Mouse (Mus musculus): ENCODE data around the gene Ephb3.

Ephb3 gene

DNA sequence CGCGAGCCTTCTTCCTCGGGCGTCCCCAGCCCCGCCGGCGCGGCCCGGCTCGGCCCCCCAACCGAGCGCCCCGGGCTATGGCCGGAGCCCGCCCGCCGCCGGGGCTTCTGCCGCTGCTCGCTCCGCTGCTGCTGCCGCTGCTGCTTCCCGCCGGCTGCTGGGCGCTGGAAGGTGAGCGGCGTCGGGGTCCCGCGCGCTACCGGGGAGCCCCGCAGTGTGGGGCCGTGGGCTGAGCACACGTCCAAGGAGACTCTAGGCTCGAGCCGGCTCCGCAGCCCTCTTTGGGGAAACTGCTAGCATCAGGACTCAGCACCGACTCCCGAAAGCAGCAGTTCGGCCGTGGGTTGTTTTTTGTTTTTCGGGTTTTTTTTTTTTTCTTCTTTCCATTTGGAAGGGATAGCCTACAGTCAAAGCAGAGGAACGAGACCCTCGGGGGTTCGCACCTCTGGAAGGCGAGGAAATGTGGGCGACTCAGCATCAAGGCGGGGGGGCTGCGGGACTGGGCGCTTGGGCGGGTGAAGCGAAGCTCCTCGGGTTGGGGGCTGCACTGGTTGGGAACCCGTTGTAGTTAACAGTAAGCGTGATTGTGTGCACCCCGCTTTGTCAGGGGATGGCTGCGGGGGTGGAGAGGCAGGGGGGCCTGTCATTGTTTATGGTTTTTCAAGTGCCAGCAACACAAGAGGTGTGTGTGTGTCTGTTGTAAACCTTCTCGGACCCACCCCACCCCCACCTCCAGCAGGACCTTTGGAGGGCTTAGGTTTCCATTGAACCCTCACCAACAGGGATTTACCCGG, 735 bp downstream of the Ephb3 start:
- no peak for DNase-seq (ENCODE audit: low read depth)

GRCm38 (mm10) chr16:21208001-21208565, 3.5 kb downstream of the Ephb3 start:
- no peak for DNase-seq (ENCODE audit: low read depth)

GRCm38 (mm10) chr16:21209290-21209689, 4.7 kb downstream of the Ephb3 start:
- no peak for DNase-seq (ENCODE audit: low read depth)

- DNase-seq (ENCODE audit: low read depth) = no peak
Observed at GRCm38 (mm10) chr16:21210204-21210603, 5.6 kb downstream of the Ephb3 start.

DNA sequence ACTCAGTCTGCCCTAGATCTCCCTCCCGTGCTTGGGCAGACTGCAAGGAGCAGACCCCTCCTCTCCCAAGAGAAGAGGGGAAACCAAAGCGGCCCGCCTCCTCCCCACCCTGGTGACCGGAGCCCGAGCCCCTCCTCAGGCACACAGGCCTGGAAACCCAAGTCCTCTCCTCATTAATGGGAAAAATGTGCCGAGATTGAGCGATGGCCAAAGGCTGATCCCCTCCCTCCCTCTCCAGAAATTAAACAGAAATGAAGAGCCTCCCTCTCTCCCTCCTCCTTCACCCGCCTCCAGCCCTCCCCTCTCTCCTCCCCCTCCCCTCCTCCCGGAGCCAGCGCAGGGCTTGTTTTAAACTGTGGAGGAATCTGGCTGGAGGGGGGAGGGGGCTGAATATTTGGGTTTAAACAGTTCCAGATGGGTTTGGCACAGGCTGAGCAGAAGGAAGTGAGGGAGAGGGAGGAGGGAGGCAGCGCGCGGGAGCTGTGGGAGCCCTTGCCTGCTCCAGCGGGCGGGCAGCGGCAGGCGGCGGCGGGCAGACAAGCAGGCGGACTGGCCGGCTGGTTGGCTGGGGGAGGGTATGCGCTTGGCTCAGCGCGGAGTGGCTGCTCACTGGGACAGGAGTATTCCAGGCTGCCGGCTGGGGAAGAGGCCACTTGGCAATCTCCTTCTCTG, 6.2 kb downstream of the Ephb3 start:
- DNase-seq (ENCODE audit: low read depth) = no peak

DNA sequence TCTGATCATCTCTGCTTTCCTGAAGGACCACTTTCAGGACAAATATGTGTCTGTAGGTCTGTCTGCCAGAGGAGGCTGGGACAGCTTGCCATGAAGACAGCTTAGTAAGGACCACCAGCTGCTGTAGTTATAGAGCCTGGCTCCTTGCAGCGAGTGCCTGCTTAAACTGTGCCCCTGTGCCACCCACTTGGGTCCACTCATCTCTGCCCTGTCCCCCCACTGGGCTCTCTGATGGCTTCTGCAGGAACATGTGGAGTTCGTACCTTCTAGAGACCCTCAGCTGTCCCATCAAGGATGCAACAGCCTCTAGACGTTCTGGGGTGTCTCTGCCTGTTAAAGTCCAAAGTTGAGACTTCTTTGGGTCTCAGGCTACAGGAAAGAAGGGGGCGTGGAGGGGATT, 6.9 kb downstream of the Ephb3 start:
- DNase-seq (ENCODE audit: low read depth) = no peak

- no peak for DNase-seq (ENCODE audit: low read depth)
Observed at GRCm38 (mm10) chr16:21212369-21212768, 7.8 kb downstream of the Ephb3 start.

GRCm38 (mm10) chr16:21213939-21214338, 9.4 kb downstream of the Ephb3 start:
- no peak for DNase-seq (ENCODE audit: low read depth)

DNA sequence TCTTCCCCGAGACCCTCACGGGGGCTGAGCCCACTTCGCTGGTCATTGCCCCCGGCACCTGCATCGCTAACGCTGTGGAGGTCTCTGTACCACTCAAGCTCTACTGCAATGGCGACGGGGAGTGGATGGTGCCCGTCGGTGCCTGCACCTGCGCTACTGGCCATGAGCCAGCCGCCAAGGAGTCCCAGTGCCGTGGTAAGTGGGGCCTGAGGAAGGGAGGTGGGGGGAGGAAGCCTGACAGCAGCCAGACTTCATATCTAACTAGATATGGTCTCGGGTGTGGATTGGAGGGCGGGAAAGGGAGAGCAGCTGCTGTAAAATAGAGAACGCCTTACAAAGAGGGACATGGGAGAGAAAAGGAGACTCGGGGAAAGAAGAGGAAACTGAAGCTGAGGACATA, 10.2 kb downstream of the Ephb3 start:
- DNase-seq (ENCODE audit: low read depth) = no peak

DNA sequence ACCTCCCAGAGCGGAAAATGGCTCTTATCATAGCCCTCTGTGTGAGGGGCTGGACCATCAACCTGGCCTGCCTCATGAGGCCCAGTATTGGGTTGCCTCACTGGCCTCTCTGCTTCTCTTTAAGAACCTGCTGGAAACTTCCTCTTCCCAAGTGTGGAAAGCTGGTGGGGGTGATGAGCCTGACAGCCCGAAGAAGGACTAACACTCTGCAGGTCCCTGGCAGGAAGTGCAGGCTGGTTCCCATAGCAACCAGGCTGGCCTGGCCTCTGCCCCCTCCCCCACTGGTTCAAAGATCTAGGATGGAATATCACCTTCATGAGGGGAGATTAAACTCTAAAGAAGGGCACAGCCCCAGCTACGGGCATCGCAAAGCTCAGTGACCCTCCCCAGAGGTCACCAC, 11.5 kb downstream of the Ephb3 start:
- no peak for DNase-seq (ENCODE audit: low read depth)

DNA sequence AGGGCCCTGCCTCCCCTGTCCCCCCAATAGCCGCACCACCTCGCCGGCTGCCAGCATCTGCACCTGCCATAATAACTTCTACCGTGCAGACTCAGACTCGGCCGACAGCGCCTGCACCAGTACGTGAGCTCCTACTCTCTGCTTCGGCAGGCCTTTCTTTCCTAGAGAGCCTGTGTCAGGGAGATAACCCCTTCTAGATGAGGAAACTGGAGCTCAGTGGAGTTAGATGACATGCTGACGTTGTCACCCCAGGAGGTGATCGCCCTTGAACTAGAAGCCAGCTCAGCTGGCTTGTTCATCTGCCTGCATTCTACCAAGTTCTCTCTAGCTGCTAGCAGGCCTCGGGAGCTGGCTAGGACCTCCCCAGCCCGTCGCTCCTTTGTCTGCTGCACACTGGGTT, 12.7 kb downstream of the Ephb3 start:
- no peak for DNase-seq (ENCODE audit: low read depth)

DNA sequence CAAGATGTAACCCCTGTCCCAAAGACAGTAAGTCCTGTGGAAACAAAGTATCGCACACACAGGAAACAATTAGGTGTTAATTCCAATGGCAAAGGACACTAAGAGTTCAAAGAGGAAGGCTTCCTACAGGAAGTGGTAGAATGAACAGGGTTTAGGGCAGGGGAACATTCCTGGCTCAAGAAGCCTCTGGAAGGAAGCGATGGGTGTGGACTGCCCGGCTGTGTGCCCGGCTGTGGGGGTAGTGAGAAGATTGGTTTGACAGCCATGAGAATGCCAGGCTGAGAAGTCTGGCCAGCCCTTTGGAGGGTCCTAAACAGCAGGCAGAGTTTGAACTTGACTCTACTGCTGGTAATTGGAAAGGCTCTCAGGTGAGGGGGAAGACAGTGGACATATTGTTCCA, 15.1 kb downstream of the Ephb3 start:
- DNase-seq (ENCODE audit: low read depth) = no peak

DNA sequence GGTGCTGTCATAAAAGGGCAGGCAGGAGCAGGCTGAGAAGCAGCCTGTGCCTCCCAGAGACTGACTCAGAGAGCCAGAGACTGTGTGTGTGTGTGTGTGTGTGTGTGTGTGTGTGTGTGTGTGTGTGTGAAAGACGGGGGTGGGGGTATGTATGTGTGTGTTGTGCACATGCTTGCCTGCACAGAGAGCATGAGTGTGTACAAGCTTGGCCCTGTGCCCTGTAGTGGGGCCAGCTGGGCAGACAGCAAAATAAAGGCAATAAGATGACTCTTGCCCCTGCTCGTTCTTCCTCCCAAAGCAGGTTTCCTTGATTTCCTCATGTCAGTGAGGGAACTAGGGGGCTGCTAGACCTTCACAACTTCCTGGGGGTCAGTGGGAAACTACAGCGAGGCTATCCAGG, 18.5 kb downstream of the Ephb3 start:
- DNase-seq (ENCODE audit: low read depth) = no peak

DNA sequence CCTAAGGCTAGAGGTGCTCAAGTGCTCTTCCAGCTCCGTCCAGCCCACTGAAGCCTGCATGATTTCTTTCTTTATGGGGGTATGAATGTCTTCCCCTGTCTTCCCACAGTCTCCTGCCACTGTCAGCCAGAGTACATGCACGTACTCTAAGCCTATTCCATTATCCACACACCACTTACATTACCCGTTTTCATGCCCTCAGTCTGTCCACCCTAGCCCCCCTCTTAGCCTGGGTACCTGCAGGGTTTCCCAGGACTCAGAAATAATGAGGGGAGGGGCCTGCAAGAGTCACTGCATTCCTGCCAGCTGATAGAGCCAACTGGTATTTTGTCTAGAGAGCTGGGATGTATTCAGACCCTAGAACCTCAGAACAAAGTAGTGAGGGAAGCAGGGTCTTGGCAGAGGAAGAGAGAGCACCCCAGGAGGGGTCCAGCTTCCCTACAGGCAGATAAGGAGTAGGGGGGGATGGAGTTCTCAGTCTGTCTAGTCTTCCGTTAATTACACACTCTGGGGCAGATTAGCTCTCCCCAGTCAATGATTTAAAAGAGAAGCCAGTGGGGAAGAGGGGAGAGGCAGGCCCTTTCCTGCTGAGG, 20.2 kb downstream of the Ephb3 start:
- no peak for DNase-seq (ENCODE audit: low read depth)

GRCm38 (mm10) chr16:21226629-21227028, 22.1 kb downstream of the Ephb3 start:
- no peak for DNase-seq (ENCODE audit: low read depth)

DNA sequence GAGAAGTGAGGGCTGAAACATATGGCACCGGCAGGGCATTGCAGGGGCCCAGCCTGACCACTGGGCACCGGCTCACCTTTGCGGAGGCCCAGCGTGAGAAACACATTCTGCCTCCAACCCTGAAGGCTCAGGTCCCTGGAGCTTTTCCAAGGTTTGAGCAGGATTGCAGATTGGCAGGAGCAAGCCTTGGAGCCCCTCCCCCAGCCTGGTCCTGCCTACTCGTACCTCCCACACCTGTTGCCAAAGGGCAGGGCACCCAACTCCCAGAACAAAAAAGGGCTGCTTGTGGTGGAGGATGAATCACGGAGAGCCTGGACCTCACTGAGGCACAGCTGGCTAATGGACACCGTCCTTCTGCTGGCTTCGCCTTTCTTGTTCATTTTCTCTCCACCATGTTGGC, 30.6 kb downstream of the Ephb3 start:
- no peak for DNase-seq (ENCODE audit: low read depth)

DNA sequence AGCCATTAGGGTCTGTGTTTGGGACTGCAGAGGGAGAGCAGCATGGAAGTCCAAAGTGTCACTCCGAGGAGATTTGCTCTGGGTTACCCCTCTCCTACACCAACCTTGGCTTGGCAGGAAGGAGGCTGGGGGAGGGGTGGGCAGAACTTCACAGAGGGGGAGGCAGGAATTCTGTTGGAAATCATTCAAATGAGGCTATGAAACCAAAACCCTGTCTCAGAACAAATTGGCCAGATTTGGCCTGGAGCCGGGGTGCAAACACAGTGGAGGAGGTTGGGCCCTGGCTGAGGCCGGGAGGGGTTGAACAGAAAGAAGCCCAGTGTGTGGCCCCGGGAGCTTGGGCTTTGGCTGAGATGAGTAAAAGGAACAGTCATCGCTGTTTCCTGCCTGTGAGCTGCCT, 34.2 kb downstream of the Ephb3 start:
- DNase-seq (ENCODE audit: low read depth) = no peak

DNA sequence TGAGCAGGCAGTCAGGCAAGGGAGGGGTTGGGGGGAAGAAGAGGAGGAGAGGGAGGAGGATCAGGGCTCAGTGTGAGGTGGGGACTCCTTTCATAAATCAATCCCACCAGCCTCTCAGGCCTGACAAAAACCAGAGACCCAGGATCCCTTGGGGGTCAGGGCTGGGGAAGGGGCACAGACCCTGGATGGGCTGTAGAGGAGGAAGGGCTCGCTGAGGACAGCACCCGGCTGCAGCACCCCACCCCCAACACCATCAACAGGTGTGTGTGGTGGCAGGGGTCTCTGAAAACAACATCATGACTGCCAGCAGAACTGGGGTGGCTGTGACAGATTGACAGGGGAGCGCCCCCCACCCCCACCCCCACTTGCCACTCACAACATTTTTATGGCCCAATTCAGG, 36.0 kb downstream of the Ephb3 start:
- DNase-seq (ENCODE audit: low read depth) = no peak

GRCm38 (mm10) chr16:21241030-21241429, 36.5 kb downstream of the Ephb3 start:
- no peak for DNase-seq (ENCODE audit: low read depth)

DNA sequence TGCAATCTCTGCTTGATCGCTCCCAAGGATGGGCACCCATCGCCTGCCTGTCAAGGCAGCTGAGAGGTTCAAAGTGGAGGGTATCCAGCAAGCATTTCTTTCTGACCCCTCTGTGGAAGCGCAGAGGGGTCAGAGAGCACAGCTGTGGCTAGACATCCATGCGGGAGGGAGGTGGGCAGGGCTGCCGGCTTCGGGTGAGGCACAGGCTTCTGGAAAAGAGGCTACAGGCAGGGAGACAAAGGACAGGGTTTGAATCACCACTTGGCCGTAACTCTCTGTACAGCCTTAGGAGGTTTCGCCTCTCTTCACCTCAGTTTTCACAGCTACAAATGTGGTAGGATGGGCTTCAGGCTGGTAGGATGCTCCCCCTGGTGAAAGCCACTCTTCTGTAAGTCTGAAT, 38.4 kb downstream of the Ephb3 start:
- no peak for DNase-seq (ENCODE audit: low read depth)

- no peak for DNase-seq (ENCODE audit: low read depth)
Observed at GRCm38 (mm10) chr16:21244803-21245202, 40.2 kb downstream of the Ephb3 start.

- DNase-seq (ENCODE audit: low read depth) = no peak
Observed at GRCm38 (mm10) chr16:21245387-21245786, 40.8 kb downstream of the Ephb3 start.

GRCm38 (mm10) chr16:21245931-21246390, 41.4 kb downstream of the Ephb3 start:
- peak; percentile 56 for DNase-seq (ENCODE audit: low read depth)
